8 mouse cellular contexts compared by ENCODE assay signal in the genomic region with DNA sequence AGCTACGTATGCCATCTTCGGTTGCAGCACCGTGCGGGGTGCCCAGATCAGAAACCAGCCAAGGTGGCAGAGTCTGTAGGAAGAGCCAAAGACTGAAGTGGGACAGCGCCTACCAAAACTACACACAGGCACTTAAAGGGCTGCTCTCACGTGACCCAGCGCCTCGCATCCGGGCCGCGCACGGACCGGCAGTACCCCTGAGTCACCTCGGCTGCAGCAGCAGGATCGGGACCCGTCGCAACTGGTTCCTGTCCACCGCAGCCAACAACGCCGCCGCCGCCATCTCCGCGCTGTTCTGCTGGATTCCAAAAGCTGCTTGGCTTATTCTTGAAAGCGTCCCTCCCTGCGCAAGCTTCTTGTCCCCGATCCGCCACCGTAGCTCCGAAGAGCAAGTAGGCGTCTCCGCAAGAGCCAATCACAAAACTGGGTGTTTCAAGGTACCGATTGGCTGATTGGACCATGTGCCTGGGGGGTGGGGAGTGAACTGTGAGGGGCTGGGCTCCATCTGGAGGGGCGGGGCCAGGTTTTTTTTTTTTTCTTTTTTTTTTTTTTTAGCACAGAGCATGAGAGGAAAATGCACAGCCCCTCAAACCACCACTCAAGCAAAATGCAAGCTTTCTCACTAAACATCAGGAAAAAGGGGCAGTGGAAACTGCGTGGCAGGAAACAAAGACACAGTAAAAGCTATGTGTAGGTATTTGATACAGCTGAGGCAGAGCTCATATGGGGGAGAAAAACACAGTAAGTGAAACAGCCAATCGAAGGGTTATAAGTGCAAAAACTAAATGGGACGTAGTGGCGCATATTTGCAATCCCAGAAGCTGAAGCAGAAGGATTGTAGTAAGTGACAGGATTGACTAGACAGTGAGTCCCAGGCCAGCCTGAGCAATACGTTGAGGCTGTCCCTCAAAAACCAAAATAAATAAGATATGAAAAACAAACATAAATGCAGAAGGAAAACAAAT. TPM values are rescaled to one million over a fixed set of nuclear protein-coding genes. Genes with fewer than 3 reads are reported as not detected.
DNase-seq lines count a peak whose midpoint lies in the region; ATAC-seq lines count a peak whose summit lies in the region.

A gene (minus strand): TSS at position 404 of the 965 bp plus-strand sequence.

- peaks cover 19% of the 10 kb centered on the region for H3K4me1 ChIP-seq in hindbrain, embryonic 15.5 days (replicated peaks)

- no peaks in the 10 kb centered on the region for H3K27me3 ChIP-seq in hindbrain, embryonic 15.5 days

- peaks cover 5% of the 10 kb centered on the region; the same call in 1 of the 2 replicates for H3K36me3 ChIP-seq in hindbrain, embryonic 15.5 days

- H3K4me2 ChIP-seq in hindbrain, embryonic 15.5 days: peak within 1 kb of the TSS; percentile 83

- H3K9ac ChIP-seq in hindbrain, embryonic 15.5 days: peak within 1 kb of the TSS; percentile 74

- ATAC-seq in hindbrain, embryonic 15.5 days (ENCODE audit: low FRiP score, low read depth): peak; percentile 100

- WGBS in hindbrain, embryonic 15.5 days: 4% methylated on average over 39 of the region's 39 CpGs

- H3K4me3 ChIP-seq in hindbrain, embryonic 15.5 days: peak within 1 kb of the TSS; percentile 69

- peak within 1 kb of the TSS; percentile 94 for H3K27ac ChIP-seq in hindbrain, embryonic 15.5 days (replicated peaks)

- H3K9me3 ChIP-seq in hindbrain, embryonic 15.5 days: no peaks in the 10 kb centered on the region

- peak; percentile 93 for DNase-seq in T-cell, adult 2 months (ENCODE audit: low spot score)
- peak; percentile 96 to 98 for DNase-seq in cerebellum, postnatal 36 days
- peak; percentile 97 for DNase-seq in frontal cortex, postnatal 36 days (ENCODE audit: low spot score in 2 of 2)
- DNase-seq in left cerebral cortex, adult 11 months (ENCODE audit: low spot score): peak; percentile 95
- DNase-seq in lung, postnatal 4 days: peak; percentile 95 to 96
- peak; percentile 96 for DNase-seq in retina, postnatal 7 days (ENCODE audit: low read depth, low spot score)
- DNase-seq in urinary bladder, adult 2 months (ENCODE audit: low spot score): peak; percentile 92

RNA-seq across cellular contexts. Expression of the gene that starts here (rescaled TPM):
- polyA plus RNA-seq in hindbrain, embryonic 15.5 days (2015; fragmentation: Nextera tagmentation; extraction: Ambion mirVana): 28.5 and 29.0 TPM in 2 replicates
- polyA plus RNA-seq in urinary bladder, adult 2 months (2012; rRNA removed): 22.6 and 23.4 TPM in 2 replicates

Comparison
In these comparisons a context has a peak if more than half of its experiments do, and no peak if none do; other contexts are left out.
1. Peak in every context shown above with its lines: DNase-seq, ATAC-seq, H3K4me3 ChIP-seq and H3K27ac ChIP-seq.